ENCODE assay signal across 8 mouse cellular contexts in genomic region chr12:13248691-13249572, GRCm38 (mm10). TPM values are rescaled to one million over a fixed set of nuclear protein-coding genes. Genes with fewer than 3 reads are reported as not detected.
DNase-seq lines count a peak whose midpoint lies in the region; ATAC-seq lines count a peak whose summit lies in the region.

Gene Ddx1 (minus strand): TSS chr12:13249213.

- peak; percentile 82 for DNase-seq in T-cell, adult 2 months (ENCODE audit: low spot score)
- DNase-seq in cerebellum, postnatal 36 days: peak; percentile 84 to 89
- DNase-seq in gastrocnemius, adult 18-20 months (ENCODE audit: low spot score): peak; percentile 81
- peak; percentile 79 to 87 for DNase-seq in left cerebral cortex, adult 18-20 months (ENCODE audit: low spot score in 2 of 2)
- DNase-seq in right cerebral cortex, adult 18-20 months: peak; percentile 84
- peak; percentile 28 for DNase-seq in urinary bladder, postnatal 10 days (ENCODE audit: low spot score)

- H3K27ac ChIP-seq in hindbrain, embryonic 16.5 days (ENCODE audit: low read depth, low read length): peak within 1 kb of the TSS; percentile 86
- no peak within 1 kb of the TSS for H3K27ac ChIP-seq in macrophage

- no peaks in the 10 kb centered on the region for H3K9me3 ChIP-seq in hindbrain, embryonic 16.5 days (ENCODE audit: control insufficient read depth, low read length)

- peak; percentile 96 for ATAC-seq in hindbrain, embryonic 16.5 days

- peak within 1 kb of the TSS; percentile 97 for H3K9ac ChIP-seq in hindbrain, embryonic 16.5 days (ENCODE audit: low read depth, low read length)

- H3K4me1 ChIP-seq in hindbrain, embryonic 16.5 days (ENCODE audit: control insufficient read depth, insufficient read depth, low read depth, low read length): peaks cover 4% of the 10 kb centered on the region; the same call in 1 of the 2 replicates

- peak within 1 kb of the TSS; percentile 89 for H3K4me3 ChIP-seq in hindbrain, embryonic 16.5 days (ENCODE audit: low read length)
- H3K4me3 ChIP-seq in macrophage (ENCODE audit: inconsistent target): peak within 1 kb of the TSS; percentile 69

- H3K4me2 ChIP-seq in hindbrain, embryonic 16.5 days (ENCODE audit: low read length): peak within 1 kb of the TSS; percentile 62

- 0 out of 2 replicates have a peak, but pooled peaks cover 3% of the 10 kb centered on the region for H3K36me3 ChIP-seq in hindbrain, embryonic 16.5 days (ENCODE audit: control insufficient read depth, insufficient read depth, low read length)
- no peaks in the 10 kb centered on the region for H3K36me3 ChIP-seq in macrophage (ENCODE audit: inconsistent target)

- 3% methylated on average over 53 of the region's 59 CpGs for WGBS in hindbrain, embryonic 16.5 days
- 6% methylated on average over 50 of the region's 59 CpGs for WGBS in macrophage (ENCODE audit: missing documents)

- H3K79me2 ChIP-seq in macrophage (ENCODE audit: inconsistent target): peaks cover 28% of the 10 kb centered on the region

- H3K27me3 ChIP-seq in hindbrain, embryonic 16.5 days (replicated peaks; ENCODE audit: control insufficient read depth, insufficient read depth, low read length): no peaks in the 10 kb centered on the region

RNA-seq across cellular contexts. Expression of gene Ddx1, which starts in this region (rescaled TPM):
- total RNA-seq in gastrocnemius, adult 18-20 months (2021): 100 to 1,000 TPM; 118 to 127 TPM
- polyA plus RNA-seq in hindbrain, embryonic 16.5 days (2015; fragmentation: Nextera tagmentation; extraction: Ambion mirVana): 136 and 148 TPM in 2 replicates
- 100 to 1,000 TPM; 134 to 143 TPM for total RNA-seq in left cerebral cortex, adult 18-20 months (2021)
- 10 to 100 TPM; 22.2 to 56.2 (median 39.6) TPM for total RNA-seq in macrophage (2018; cell fraction: chromatin; rRNA removed)
- 10 to 100 TPM; 20.9 to 36.8 (median 24.8) TPM for total RNA-seq in macrophage (2018; cell fraction: cytosol; rRNA removed)
- 10 to 100 TPM; 11.4 to 38.3 (median 20.7) TPM for total RNA-seq in macrophage (2018; cell fraction: nucleus; rRNA removed)
- 20.1 to 74.0 TPM (median 47.0 TPM) in 3 replicates for polyA plus RNA-seq in macrophage (2018)

Comparison
In these comparisons a context has a peak if more than half of its experiments do, and no peak if none do; other contexts are left out.
1. DNase-seq: peak in every context shown above with its lines; median percentile 86 in cerebellum, postnatal 36 days; 84 in right cerebral cortex, adult 18-20 months; 83 in left cerebral cortex, adult 18-20 months; 82 in T-cell, adult 2 months; 81 in gastrocnemius, adult 18-20 months; 28 in urinary bladder, postnatal 10 days.